Mouse (Mus musculus) hindbrain, postnatal 0 days (tissue): ENCODE data around the gene Zbtb46. TPM values are rescaled to one million over a fixed set of nuclear protein-coding genes. Genes with fewer than 3 reads are reported as not detected.

Experiments used
- ATAC-seq: fragments of 200-750 bp; cut with Nextera tagmentation; 2 replicates; pipeline ENCODE4 v1.8.0; 2017; ENCODE audit warnings: mild to moderate bottlenecking, moderate TSS enrichment, moderate library complexity
- DNase-seq: peaks from one replicate; pipeline ENCODE4 v3.0.0-alpha.2; 2015; ENCODE audit warnings: low spot score
- H3K27ac ChIP-seq: fragments of 300-500 bp; sonication (generic); 2 replicates; pipeline ENCODE4 v1.5.1; 2014; ENCODE audit warnings: mild to moderate bottlenecking
- H3K27me3 ChIP-seq: fragments of 300-500 bp; sonication (generic); 2 replicates; pipeline ENCODE4 v1.6.1; 2014; ENCODE audit warnings: low read length, mixed read lengths; ENCODE audit not compliant: insufficient read depth
- H3K36me3 ChIP-seq: fragments of 300-500 bp; sonication (generic); 2 replicates; pipeline ENCODE4 v1.6.1; 2014; ENCODE audit warnings: low read length, mixed read lengths; ENCODE audit not compliant: insufficient read depth
- H3K4me1 ChIP-seq: fragments of 300-500 bp; sonication (generic); 2 replicates; pipeline ENCODE4 v1.6.1; 2014; ENCODE audit warnings: antibody characterized with exemption, low read length, mixed read lengths; ENCODE audit not compliant: insufficient read depth
- H3K4me2 ChIP-seq: fragments of 300-500 bp; sonication (generic); 2 replicates; pipeline ENCODE4 v1.6.1; 2014; ENCODE audit warnings: low read depth, mild to moderate bottlenecking, low read length, moderate library complexity, mixed read lengths
- H3K4me3 ChIP-seq: fragments of 300-500 bp; sonication (generic); 2 replicates; pipeline ENCODE4 v1.5.1; 2014; ENCODE audit warnings: low read length
- H3K9ac ChIP-seq: fragments of 300-500 bp; sonication (generic); replicated peaks from 2 replicates; pipeline ENCODE4 v1.6.1; 2014; ENCODE audit warnings: mild to moderate bottlenecking, low read length, moderate library complexity, mixed read lengths
- H3K9me3 ChIP-seq: fragments of 300-500 bp; sonication (generic); 2 replicates; pipeline ENCODE4 v1.6.1; 2016; ENCODE audit warnings: low read length, mixed read lengths
- CTCF ChIP-seq: IDR thresholded peaks from 2 replicates; pipeline ENCODE4 v1.5.1; 2016; ENCODE audit warnings: antibody characterized with exemption, control low read depth, low read depth
- WGBS: fragments of 180-500 bp; shearing (Covaris S2); extraction: QIAGEN DNeasy Blood & Tissue Kit; methylation state at CpG from one replicate; pipeline ENCODE4 v1.1.7; 2014; 5-methylcytosine and 5-hydroxymethylcytosine counted together
- polyA plus RNA-seq: library from polyadenylated mRNA; unstranded; fragments of >200 nt; fragmentation: Nextera tagmentation; extraction: Ambion mirVana; gene quantifications from 2 replicates; pipeline ENCODE4 v1.2.1, GENCODE M21; 2015
- total RNA-seq: library from RNA; depleted of rRNA; stranded (reverse); fragments of >200 nt; gene quantifications from 2 replicates; pipeline ENCODE4 v1.2.3, GENCODE M21; 2014; rRNA removed

The Zbtb46 gene
- total and polyA plus RNA-seq, 2 experiments from 2014 or later = 19.2 to 29.0 TPM

DNA sequence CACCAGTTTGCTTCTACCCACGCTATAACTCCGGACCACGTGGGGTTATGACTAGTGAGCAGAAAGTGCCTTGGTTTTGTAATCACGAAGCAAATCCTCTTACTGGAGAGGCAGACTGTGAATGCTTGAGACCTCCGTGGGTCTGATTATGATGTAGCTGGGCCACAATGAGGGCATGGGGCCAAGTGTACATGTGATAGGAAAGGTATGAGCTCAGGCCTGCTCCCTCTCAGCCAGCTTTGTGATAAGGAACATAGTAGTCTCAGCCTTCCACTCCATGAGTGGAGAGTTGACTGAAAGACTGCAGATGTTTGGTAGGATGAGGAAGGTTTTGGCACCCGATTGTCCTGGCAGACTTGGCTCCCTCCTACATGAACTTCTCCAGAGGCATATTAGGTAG is 116.5 kb downstream of the Zbtb46 start:
- no peaks in the 10 kb centered on the region for H3K27me3 ChIP-seq
- ATAC-seq (no peak), DNase-seq (no peak)
- H3K9ac ChIP-seq = no peak overlapping the region
- no peak overlapping the region for H3K4me3 ChIP-seq
- no peaks in the 10 kb centered on the region for H3K4me1 ChIP-seq
- H3K27ac ChIP-seq = no peak overlapping the region
- peaks cover 41% of the 10 kb centered on the region for H3K36me3 ChIP-seq
- H3K9me3 ChIP-seq = no peaks in the 10 kb centered on the region
- H3K4me2 ChIP-seq = no peak overlapping the region
- 94% methylated on average over 6 of the region's 6 CpGs for WGBS
- TF ChIP-seq CTCF = no peak

DNA sequence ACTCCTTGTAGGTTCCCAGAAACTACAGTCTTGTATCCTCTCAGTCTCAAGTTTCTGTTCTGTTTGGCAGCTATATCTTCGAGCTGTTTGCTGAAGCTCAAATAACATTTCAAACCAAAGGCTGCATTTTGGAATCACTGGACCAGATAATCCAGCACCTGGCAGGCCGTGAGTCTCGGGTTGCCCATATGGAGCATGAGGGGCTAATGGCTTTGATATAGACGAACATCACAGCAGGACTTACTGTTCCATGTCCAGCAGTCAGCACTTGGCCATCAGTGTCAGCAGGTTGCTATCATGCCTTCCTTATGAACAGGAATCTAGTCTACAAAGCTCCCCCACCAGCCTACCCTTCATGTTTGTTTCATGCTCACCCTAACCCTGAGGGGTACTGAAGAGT is 118.8 kb downstream of the Zbtb46 start:
- Histone ChIP-seq H3K4me3 (no peak overlapping the region), H3K4me2 (no peak overlapping the region), H3K4me1 (no peaks in the 10 kb centered on the region), H3K9me3 (no peaks in the 10 kb centered on the region), H3K27me3 (no peaks in the 10 kb centered on the region), H3K9ac (no peak overlapping the region), H3K36me3 (peaks cover 48% of the 10 kb centered on the region), H3K27ac (no peak overlapping the region)
- no peak for TF ChIP-seq CTCF
- 61% methylated on average over 4 of the region's 4 CpGs for WGBS
- DNase-seq (peak; percentile 12), ATAC-seq (0 out of 2 replicates have a peak, but pooled peaks have one; percentile 53)

Other genes starting within 250 kb of the Zbtb46 start
- 0.07 and 0.47 TPM in 2 replicates for gene Srms, start 246.2 kb downstream of the Zbtb46 start, total RNA-seq
- gene Srms, start 246.2 kb downstream of the Zbtb46 start, polyA plus RNA-seq = 0.09 and 0.18 TPM in 2 replicates
- 2.2 and 2.8 TPM in 2 replicates for gene Fndc11, start 239.4 kb downstream of the Zbtb46 start, total RNA-seq
- 0.25 and 0.52 TPM in 2 replicates for gene Fndc11, start 239.4 kb downstream of the Zbtb46 start, polyA plus RNA-seq
- gene Helz2, start 217.4 kb downstream of the Zbtb46 start, total RNA-seq = 2.8 and 5.7 TPM in 2 replicates
- gene Helz2, start 217.4 kb downstream of the Zbtb46 start, polyA plus RNA-seq = 0.19 and 0.24 TPM in 2 replicates
- gene Gmeb2, start 171.4 kb downstream of the Zbtb46 start, total RNA-seq = 19.2 and 25.2 TPM in 2 replicates
- 8.6 and 8.9 TPM in 2 replicates for gene Gmeb2, start 171.4 kb downstream of the Zbtb46 start, polyA plus RNA-seq
- gene Stmn3, start 144.9 kb downstream of the Zbtb46 start, total RNA-seq = 1,221 and 1,263 TPM in 2 replicates
- 1,758 and 1,824 TPM in 2 replicates for gene Stmn3, start 144.9 kb downstream of the Zbtb46 start, polyA plus RNA-seq
- 52.2 and 97.2 TPM in 2 replicates for gene Rtel1, start 139.7 kb downstream of the Zbtb46 start, total RNA-seq
- 21.6 and 28.0 TPM in 2 replicates for gene Rtel1, start 139.7 kb downstream of the Zbtb46 start, polyA plus RNA-seq
- 66.3 and 85.3 TPM in 2 replicates for gene Zgpat, start 94.5 kb downstream of the Zbtb46 start, total RNA-seq
- gene Zgpat, start 94.5 kb downstream of the Zbtb46 start, polyA plus RNA-seq = 37.5 and 40.6 TPM in 2 replicates
- gene Arfrp1, start 94.0 kb downstream of the Zbtb46 start, total RNA-seq = 13.0 and 14.7 TPM in 2 replicates
- gene Arfrp1, start 94.0 kb downstream of the Zbtb46 start, polyA plus RNA-seq = 70.7 TPM in 2 replicates
- gene Lime1, start 79.3 kb downstream of the Zbtb46 start, total RNA-seq = 49.0 and 62.1 TPM in 2 replicates
- gene Lime1, start 79.3 kb downstream of the Zbtb46 start, polyA plus RNA-seq = 24.1 and 26.2 TPM in 2 replicates
- not detected in 2 replicates for gene Abhd16b, start 33.8 kb upstream of the Zbtb46 start, total RNA-seq
- 0.08 TPM in 1 of 2 replicates, not detected in the other for gene Abhd16b, start 33.8 kb upstream of the Zbtb46 start, polyA plus RNA-seq
- gene Tpd52l2, start 37.7 kb upstream of the Zbtb46 start, total RNA-seq = 52.2 and 92.5 TPM in 2 replicates
- 127 and 128 TPM in 2 replicates for gene Tpd52l2, start 37.7 kb upstream of the Zbtb46 start, polyA plus RNA-seq
- gene Dnajc5, start 61.1 kb upstream of the Zbtb46 start, total RNA-seq = 417 and 459 TPM in 2 replicates
- gene Dnajc5, start 61.1 kb upstream of the Zbtb46 start, polyA plus RNA-seq = 260 and 276 TPM in 2 replicates
- 49.9 and 58.2 TPM in 2 replicates for gene Uckl1, start 125.5 kb upstream of the Zbtb46 start, total RNA-seq
- gene Uckl1, start 125.5 kb upstream of the Zbtb46 start, polyA plus RNA-seq = 36.5 and 38.1 TPM in 2 replicates
- gene Prpf6, start 132.4 kb upstream of the Zbtb46 start, total RNA-seq = 29.9 and 32.3 TPM in 2 replicates
- 39.8 and 42.4 TPM in 2 replicates for gene Prpf6, start 132.4 kb upstream of the Zbtb46 start, polyA plus RNA-seq
- 66.2 and 75.8 TPM in 2 replicates for gene Zfp512b, start 133.4 kb upstream of the Zbtb46 start, total RNA-seq
- 70.3 and 74.6 TPM in 2 replicates for gene Zfp512b, start 133.4 kb upstream of the Zbtb46 start, polyA plus RNA-seq
- 110 and 144 TPM in 2 replicates for gene Samd10, start 139.8 kb upstream of the Zbtb46 start, total RNA-seq
- gene Samd10, start 139.8 kb upstream of the Zbtb46 start, polyA plus RNA-seq = 124 and 138 TPM in 2 replicates
- gene Gm29797, start 197.6 kb upstream of the Zbtb46 start, total RNA-seq = not detected in 2 replicates
- gene Gm29797, start 197.6 kb upstream of the Zbtb46 start, polyA plus RNA-seq = not detected in 2 replicates
- gene Sox18, start 212.2 kb upstream of the Zbtb46 start, total RNA-seq = 10.8 and 14.7 TPM in 2 replicates
- 10.6 and 11.6 TPM in 2 replicates for gene Sox18, start 212.2 kb upstream of the Zbtb46 start, polyA plus RNA-seq
- gene Tcea2, start 220.9 kb upstream of the Zbtb46 start, total RNA-seq = 37.2 and 50.2 TPM in 2 replicates
- gene Tcea2, start 220.9 kb upstream of the Zbtb46 start, polyA plus RNA-seq = 48.7 and 54.3 TPM in 2 replicates
- 57.9 and 94.0 TPM in 2 replicates for gene Rgs19, start 234.6 kb upstream of the Zbtb46 start, total RNA-seq
- 50.6 and 56.8 TPM in 2 replicates for gene Rgs19, start 234.6 kb upstream of the Zbtb46 start, polyA plus RNA-seq
- gene Lkaaear1, start 239.0 kb upstream of the Zbtb46 start, total RNA-seq = not detected in 2 replicates
- not detected in 2 replicates for gene Lkaaear1, start 239.0 kb upstream of the Zbtb46 start, polyA plus RNA-seq